Mouse (Mus musculus) thymus, postnatal 4 days (tissue): ENCODE measurements at regions not wholly inside any gene's neighbourhood (a gene's known extent, or its start where the extent isn't known, plus 50 kb on each side); places are given as distances from the start of the nearest gene placed in this dataset.

Experiments
- DNase-seq: peaks from one replicate; pipeline ENCODE4 v3.0.0; 2021

DNA sequence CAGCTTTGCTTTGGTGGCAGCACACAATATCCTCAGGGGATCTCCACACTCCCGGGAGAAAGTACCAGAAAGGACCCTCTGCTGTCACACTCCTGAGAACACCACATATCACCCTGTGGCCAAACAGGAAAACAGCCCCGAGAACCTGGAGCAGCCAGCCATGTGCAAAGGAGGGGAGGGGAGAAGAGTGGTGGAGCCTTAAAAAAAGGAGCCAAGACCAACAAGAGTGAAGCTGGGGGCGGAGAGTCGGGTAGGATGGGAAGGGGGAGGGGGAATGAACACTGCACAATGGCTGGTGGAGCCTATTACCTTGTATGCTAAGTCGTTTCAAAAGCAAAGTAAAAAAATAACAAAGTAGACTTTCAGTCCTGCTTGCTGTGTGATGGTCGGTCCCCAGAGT lies 408.2 kb downstream of the Cdh26 start:
- no peak for DNase-seq

- DNase-seq: no peak
Observed at GRCm38 (mm10) chr2:178840975-178841374, 410.6 kb downstream of the Cdh26 start.

- DNase-seq: no peak
Observed at GRCm38 (mm10) chr2:178842595-178842994, 412.3 kb downstream of the Cdh26 start.

DNA sequence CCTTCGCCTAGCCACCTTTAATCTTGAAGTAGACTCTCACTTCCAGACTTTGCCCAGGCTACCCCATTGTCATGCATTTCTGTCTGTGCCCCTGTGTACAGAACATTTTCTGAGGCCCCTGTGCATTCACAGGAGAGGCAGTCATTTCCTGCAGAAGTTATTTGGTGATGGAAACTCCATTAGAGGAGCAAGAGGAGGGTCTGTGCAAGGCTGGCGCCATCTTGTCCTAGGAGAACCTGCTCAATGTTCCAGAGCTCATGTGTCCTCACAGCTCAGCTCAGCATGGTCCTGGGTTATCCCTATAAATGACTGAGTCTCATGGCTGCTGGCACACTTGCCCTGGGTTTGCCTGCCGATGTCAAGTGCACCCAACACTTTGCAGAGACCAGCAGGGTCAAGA lies 413.1 kb downstream of the Cdh26 start:
- DNase-seq: no peak

- no peak for DNase-seq
Observed at GRCm38 (mm10) chr2:178844561-178844960, 414.2 kb downstream of the Cdh26 start.

DNA sequence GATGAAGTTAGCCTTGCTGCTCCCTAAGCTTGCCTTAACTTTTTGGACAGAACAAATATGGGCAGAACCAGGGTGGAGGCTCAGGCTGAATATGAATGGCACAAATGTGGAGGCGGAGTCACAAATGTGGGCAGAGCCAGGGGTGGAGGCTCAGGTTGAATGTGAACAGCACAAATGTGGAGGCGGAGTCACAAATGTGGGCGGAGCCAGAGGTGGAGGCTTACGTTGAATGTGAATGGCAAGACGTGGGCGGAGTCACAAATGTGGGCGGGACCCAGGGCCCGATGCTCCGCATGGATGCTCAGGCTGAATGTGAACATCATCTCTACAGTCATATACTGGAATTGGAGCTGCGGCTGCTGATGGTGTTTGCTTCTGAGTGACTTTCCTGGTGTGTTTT lies 420.0 kb downstream of the Cdh26 start:
- DNase-seq: peak; percentile 22

DNA sequence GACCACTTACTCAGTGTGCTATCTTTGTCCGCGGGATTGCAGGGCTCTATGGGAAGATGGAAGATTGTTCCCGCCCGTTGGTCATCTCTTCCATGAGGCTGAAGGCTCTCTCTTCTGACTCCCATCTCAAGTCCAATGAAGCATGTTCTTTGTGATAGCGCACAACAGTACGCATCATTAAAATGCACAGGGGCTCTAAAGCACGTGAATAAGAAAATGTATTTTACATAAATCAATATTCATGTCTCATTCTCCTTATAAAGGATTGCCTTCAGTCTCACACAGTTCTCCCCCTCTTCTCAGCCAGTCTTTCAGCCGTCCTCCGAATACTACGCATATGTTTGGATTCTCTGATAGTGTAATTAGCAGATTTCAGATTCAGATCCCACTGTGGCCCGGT lies 420.4 kb downstream of the Cdh26 start:
- DNase-seq: no peak

DNA sequence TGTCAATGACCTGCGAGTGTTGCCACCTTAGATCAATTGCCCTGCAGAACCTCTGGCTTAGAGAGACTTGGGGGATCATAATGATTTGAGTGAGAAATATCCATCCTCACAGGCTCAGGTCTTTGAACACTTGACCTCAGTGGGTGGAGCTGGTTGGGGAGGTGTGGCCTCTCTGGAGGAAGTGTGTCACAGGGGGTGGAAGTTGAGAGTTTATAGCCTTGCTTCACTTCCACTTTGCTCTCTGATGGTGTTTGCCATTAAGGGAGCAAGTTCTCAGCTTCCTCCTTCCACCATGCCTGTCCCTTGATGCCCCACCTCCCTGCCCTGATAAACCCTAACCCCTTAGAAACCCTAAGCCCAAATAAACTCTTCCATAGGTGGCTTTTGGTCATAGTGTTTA lies 423.7 kb downstream of the Cdh26 start:
- DNase-seq: no peak

GRCm38 (mm10) chr2:178854760-178855159 lies 424.4 kb downstream of the Cdh26 start:
- no peak for DNase-seq

GRCm38 (mm10) chr2:178862620-178863019 lies 432.3 kb downstream of the Cdh26 start:
- DNase-seq: no peak

DNA sequence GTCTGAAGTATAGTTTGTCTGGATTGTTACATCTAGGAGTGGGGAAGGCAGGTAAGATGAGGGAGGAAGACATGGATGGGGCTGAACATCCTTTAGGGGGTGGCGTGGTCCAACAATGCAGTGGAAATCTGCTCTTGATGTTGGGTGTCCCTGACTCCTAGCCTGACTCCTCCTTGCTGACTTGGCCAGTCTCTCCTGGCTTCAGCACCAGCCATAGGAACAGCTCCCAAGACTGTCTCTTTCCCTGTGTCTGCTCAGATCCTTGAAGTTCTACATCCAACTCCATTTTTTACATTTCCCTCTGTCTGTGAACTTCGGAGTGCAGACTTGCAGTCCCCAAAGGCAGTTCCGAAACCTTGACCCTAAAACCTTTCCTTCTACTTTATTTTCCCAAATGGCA lies 436.8 kb downstream of the Cdh26 start:
- no peak for DNase-seq

- no peak for DNase-seq
Observed at GRCm38 (mm10) chr2:178869160-178869559, 438.8 kb downstream of the Cdh26 start.

DNA sequence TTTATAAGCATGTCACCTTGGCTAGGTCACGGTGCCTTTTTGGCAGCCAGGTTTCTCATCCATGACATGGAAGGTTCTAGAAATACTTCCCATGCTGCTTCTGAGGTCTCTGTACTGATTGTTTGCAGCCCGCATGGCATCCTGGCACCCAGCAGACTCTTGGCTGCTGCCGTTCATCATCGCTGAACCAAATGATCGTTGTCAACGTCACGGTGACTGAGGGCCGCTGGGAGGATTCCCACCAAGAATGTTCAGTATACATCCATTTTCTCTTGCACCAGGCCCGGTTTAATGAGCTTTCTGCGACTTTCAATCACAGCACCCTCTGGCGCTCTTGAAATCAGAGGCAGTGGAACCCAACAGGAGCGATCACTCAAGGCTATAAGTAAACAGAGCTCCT lies 448.1 kb downstream of the Cdh26 start:
- DNase-seq: no peak

DNA sequence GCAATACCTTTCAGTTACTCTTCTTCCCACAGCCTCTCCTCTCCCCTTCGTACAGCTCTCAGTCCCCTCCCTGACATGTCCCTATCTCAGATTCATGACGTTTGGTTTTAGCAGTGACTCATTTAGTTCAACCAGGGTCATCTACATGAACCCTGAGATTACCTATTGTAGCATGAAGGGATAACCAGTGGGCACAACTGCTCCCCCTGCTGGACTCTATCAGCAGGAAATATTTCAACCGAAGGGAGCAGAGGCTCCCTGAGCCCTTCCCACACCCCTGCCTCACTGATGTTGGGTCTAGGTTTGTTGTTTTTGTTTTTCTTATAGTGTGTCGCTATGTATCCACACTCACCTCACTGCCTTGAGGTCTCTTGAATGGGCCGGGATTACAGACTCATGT lies 455.4 kb downstream of the Cdh26 start:
- DNase-seq: peak; percentile 41

DNA sequence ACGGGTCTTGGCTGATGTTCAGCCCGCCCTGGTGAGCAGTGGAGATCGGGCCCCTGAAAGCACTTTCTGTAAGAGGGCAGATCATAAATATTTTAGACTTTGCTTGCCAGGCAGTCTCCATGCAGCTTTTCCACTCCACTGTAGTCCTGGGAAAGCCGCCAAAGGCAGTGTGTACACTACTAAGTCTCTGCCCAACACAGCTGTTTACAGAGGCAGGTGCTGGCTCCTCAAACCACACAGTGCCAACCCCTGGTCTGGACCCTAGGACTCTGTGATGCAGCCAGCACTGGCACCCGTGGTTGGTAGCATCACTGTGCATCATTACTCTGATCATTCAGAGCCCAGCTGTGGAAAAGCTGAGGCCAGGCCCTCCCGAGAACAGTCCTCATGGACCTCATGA lies 458.4 kb downstream of the Cdh26 start:
- no peak for DNase-seq

GRCm38 (mm10) chr2:178902397-178902796 lies 472.1 kb downstream of the Cdh26 start:
- DNase-seq: no peak

DNA sequence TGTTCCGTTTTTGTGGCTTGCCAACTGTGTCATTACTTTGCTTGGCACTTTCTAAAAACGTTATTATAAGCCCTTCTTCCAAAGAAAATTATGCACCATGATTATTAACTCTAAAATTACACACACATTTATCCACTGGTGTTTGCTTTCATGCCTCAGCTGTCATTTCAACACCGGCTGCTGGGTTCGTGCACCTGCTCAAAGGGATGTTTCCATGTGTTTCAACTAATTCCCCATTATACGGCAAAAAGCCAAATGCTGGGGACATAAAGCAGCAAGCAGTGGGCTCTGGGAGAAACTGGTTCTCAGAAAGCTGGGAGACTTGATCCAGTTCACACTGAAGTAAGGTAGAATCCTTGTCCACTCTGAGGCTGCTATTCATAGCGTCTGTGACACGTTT lies 479.0 kb downstream of the Cdh26 start:
- no peak for DNase-seq

- no peak for DNase-seq
Observed at GRCm38 (mm10) chr2:178911646-178912045, 481.3 kb downstream of the Cdh26 start.

GRCm38 (mm10) chr2:178916316-178917033 lies 486.1 kb downstream of the Cdh26 start:
- no peak for DNase-seq

- DNase-seq: no peak
Observed at GRCm38 (mm10) chr2:178924456-178925115, 494.3 kb downstream of the Cdh26 start.

GRCm38 (mm10) chr2:178927038-178927660 lies 496.8 kb downstream of the Cdh26 start:
- no peak for DNase-seq

GRCm38 (mm10) chr2:178929033-178929432 lies 498.7 kb downstream of the Cdh26 start:
- DNase-seq: no peak

DNA sequence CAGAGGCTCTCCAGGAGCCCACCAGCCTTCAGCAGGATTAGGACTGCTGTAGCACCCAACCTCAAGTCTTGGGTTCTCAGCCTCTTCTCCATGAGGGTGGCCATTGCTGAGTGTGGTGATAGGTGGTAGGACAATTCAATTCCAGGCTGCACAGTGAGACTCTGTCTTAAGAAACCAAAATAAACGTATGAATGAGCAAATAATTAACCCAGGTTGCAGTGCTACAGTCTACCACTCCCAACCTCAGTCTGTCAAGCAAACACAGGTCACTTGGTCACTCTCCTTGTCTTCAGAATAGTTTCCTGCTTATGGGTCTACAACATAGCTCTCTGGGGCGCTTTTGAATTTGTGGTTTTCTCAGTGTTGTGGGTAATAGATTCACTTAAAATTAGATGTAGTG lies 499.8 kb downstream of the Cdh26 start:
- DNase-seq: no peak

GRCm38 (mm10) chr2:178948471-178948870 lies 493.8 kb upstream of the Cdh4 start:
- DNase-seq: no peak
